In the genomic region with DNA sequence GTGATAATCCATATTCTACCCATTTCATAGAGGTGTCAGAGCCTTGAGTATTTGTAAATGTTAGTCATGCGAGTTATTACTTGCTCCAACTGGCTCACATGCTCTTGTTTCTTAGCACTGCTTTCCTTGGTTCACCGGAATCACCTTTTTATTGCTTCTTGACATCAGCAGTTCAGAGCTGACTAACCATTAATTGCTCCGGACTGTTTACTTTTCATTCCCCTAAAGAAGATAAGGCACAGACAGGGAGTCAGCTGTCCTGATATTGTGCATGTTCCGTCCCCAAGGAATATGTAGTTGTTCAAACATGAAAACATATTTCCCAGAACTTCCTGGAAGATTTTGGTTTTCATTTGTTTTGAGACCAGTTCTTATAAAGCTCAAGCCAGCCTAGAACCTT, we compare ENCODE assay signal across 18 mouse cellular contexts. TPM values are rescaled to one million over a fixed set of nuclear protein-coding genes. Genes with fewer than 3 reads are reported as not detected.
DNase-seq lines count a peak whose midpoint lies in the region.
"Had no signal": no experiment of that assay in that cellular context is flagged by ENCODE, and none has a peak within 500 bp of the region (broad histone marks: within the 10 kb centered on the region; RNA-seq: fewer than 3 reads in every experiment).

No protein-coding gene starts in this region.

- 15% methylated on average over 4 of the region's 4 CpGs for WGBS in large intestine, adult 2 months

- DNase-seq in kidney, adult 11 months = peak; percentile 7
- DNase-seq in kidney, postnatal 10 days = no peak
- peak; percentile 6 for DNase-seq in kidney, postnatal 14 days
- DNase-seq in kidney, adult 18-20 months = no peak
- DNase-seq in large intestine, adult 2 months (ENCODE audit: low read depth, low spot score) = peak; percentile 47
- no peak for DNase-seq in cerebellum, postnatal 14 days
- no peak for DNase-seq in embryo, embryonic 10 days (ENCODE audit: low spot score)
- no peak for DNase-seq in left cerebral cortex, postnatal 25 days (ENCODE audit: low spot score in 2 of 2)
- DNase-seq: adrenal gland, postnatal 25 days; B cell, adult 2 months; cerebellum, adult 2 months; cerebellum, postnatal 25 days; gastrocnemius, postnatal 10 days; heart, adult 18-20 months; heart, postnatal 14 days had no signal

- intact Hi-C loops in left cerebral cortex, postnatal 25 days (cut with DNase I) = no loop called here

RNA-seq across cellular contexts. Expression of gene Gm960, which starts 27.7 kb away (rescaled TPM):
- polyA plus RNA-seq in large intestine, adult 2 months (2012; rRNA removed) = 0.29 TPM in 1 of 2 replicates, not detected in the other
- total RNA-seq in left cerebral cortex, postnatal 25 days (2021) = 1 to 10 TPM; 1.1 to 1.3 TPM
- total RNA-seq: adrenal gland, adult 18-20 months; adrenal gland, postnatal 25 days; gastrocnemius, postnatal 4 days; heart, adult 18-20 months; heart, postnatal 14 days had no signal
- polyA plus RNA-seq: activated CD4-positive, CD25-positive, alpha-beta regulatory T cell, adult 4 months had no signal

RNA-seq across cellular contexts. Expression of gene Sptbn2, which starts 40.2 kb away (rescaled TPM):
- polyA plus RNA-seq in large intestine, adult 2 months (2012; rRNA removed) = 0.12 and 0.15 TPM in 2 replicates
- 100 to 1,000 TPM; 659 to 669 TPM for total RNA-seq in left cerebral cortex, postnatal 25 days (2021)

RNA-seq across cellular contexts. Expression of gene Rce1, which starts 45.3 kb away (rescaled TPM):
- 94.0 and 102 TPM in 2 replicates for polyA plus RNA-seq in large intestine, adult 2 months (2012; rRNA removed)
- 10 to 100 TPM; 25.1 to 26.1 TPM for total RNA-seq in left cerebral cortex, postnatal 25 days (2021)

RNA-seq across cellular contexts. Expression of gene Lrfn4, which starts 55.3 kb away (rescaled TPM):
- polyA plus RNA-seq in large intestine, adult 2 months (2012; rRNA removed) = 13.8 and 14.3 TPM in 2 replicates
- total RNA-seq in left cerebral cortex, postnatal 25 days (2021) = 10 to 100 TPM; 47.2 to 47.3 TPM

Comparison
In these comparisons a context has a peak if more than half of its experiments do, and no peak if none do; other contexts are left out.
1. DNase-seq: peak in kidney, adult 11 months (single experiment), kidney, postnatal 14 days (single experiment) and large intestine, adult 2 months (single experiment); none in kidney, postnatal 10 days (single experiment), kidney, adult 18-20 months (single experiment), cerebellum, postnatal 14 days (0 of 2), embryo, embryonic 10 days (single experiment) and left cerebral cortex, postnatal 25 days (0 of 2).